Mouse (Mus musculus): ENCODE measurements around the gene Ttll12.

DNA sequence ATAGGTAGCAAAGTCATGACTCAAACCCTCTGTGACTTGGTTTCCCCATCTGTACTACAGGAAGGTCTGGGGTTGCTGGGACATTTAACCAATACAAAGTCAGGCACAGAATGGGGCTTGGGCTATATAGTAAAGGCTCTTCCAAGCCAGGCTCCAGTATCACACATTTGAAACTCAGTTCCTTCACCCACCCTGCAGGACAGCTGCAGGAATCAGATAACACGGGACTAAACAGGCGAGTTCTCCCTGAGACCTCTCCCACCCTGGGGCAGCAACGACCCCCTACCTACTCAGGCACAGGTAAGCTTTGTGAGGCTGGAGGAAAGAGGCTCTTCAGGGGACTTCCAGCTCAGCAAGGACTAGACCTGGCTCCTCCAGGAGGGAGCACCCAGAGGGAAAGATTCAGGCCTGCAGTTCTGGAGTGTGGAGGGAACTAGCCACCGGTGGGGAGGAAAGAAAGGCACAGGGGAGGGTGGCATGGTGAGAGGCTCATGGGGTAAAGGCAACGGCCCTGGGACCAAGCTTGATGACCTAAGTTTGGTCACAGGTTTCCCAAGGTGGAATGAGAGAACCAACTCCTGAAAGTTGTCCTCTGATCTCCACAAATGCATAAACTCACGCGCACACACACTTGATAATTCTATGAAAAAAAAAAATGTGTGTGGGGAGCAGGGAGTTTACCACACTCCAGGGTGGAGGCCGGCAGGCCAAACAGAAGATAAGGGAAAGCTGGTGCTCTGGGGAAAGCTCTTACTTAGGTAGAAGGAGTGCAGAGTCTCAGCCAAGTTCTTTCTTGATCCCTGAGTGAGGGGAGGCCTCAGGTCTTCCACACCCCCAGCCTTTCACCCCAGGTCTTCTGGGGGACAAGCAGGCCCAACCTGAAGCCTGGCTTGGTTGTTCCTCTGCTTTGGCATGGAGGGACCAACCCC lies 2.4 kb downstream of the Ttll12 start:
- TF ChIP-seq GATA1 (IDR thresholded peaks at IDR 0.05; ENCODE audit: borderline replicate concordance, low read length) (no peak), FLI1 (IDR thresholded peaks at IDR 0.05; ENCODE audit: low read length) (no peak)

Data from megakaryocyte, embryonic 14.5 days (primary cell).